Mouse (Mus musculus): Measurements from ENCODE around the gene Zfp988.
"Not testable (repeated sequence)": the region's sequence is repeated elsewhere in the genome, so short reads cannot be mapped to it uniquely, and the experiment has no call there.

DNA sequence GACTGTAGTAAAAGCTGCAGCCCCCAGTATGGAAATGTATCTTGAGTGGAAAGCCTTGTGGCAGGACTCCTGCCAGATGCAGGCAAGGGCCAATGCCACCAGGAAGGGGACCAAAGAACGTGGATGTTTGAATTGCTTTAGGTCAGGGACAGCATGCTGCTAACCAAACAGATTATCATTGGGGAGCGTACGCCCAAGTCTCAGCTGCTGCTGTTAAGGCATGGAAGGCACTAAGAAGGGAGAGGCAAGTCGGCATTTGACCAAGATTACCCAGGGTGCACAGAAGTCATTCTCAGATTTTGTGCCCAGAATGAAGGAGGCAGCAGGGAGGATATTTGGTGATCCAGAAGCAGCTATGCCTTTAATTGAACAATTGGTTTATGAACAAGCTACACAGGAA, 35.4 kb upstream of the Zfp988 start:
- TF ChIP-seq POLR2A (IDR thresholded peaks at IDR 0.05; ENCODE audit: borderline replicate concordance, extremely low read depth, low read depth, low read length); CTCF (IDR thresholded peaks at IDR 0.05; ENCODE audit: insufficient read depth, low read length): not testable (repeated sequence)

Measured in lung, adult 2 months (tissue).